Mouse (Mus musculus): ENCODE measurements at regions not wholly inside any gene's neighbourhood (a gene's known extent, or its start where the extent isn't known, plus 50 kb on each side); places are given as distances from the start of the nearest gene placed in this dataset.
"Not testable (repeated sequence)": the region's sequence is repeated elsewhere in the genome, so short reads cannot be mapped to it uniquely, and the experiment has no call there.

GRCm38 (mm10) chr16:20871726-20872125, 137.4 kb upstream of the Thpo start:
- ATAC-seq (ENCODE audit: low FRiP score, low TSS enrichment), result no peak
- Histone ChIP-seq H3K27ac (ENCODE audit: low read length) (no peak overlapping the region), H3K4me3 (ENCODE audit: low read length) (no peak overlapping the region), H3K36me3 (ENCODE audit: insufficient read depth, low read length) (no peaks in the 10 kb centered on the region), H3K4me1 (ENCODE audit: insufficient read depth, low read length) (no peaks in the 10 kb centered on the region), H3K4me2 (replicated peaks; ENCODE audit: low read depth, low read length) (no peak overlapping the region), H3K27me3 (ENCODE audit: insufficient read depth, low read length) (no peaks in the 10 kb centered on the region), H3K9ac (replicated peaks; ENCODE audit: low read length) (no peak overlapping the region), H3K9me3 (ENCODE audit: low read length) (no peaks in the 10 kb centered on the region)
- 59% methylated on average over 1 of the region's 1 CpGs for WGBS

GRCm38 (mm10) chr16:20866771-20867170, 132.5 kb upstream of the Thpo start:
- Histone ChIP-seq H3K4me1 (ENCODE audit: insufficient read depth, low read length) (no peaks in the 10 kb centered on the region), H3K9me3 (ENCODE audit: low read length) (no peaks in the 10 kb centered on the region), H3K27ac (ENCODE audit: low read length) (no peak overlapping the region), H3K36me3 (ENCODE audit: insufficient read depth, low read length) (no peaks in the 10 kb centered on the region), H3K4me3 (ENCODE audit: low read length) (no peak overlapping the region), H3K4me2 (replicated peaks; ENCODE audit: low read depth, low read length) (no peak overlapping the region), H3K27me3 (ENCODE audit: insufficient read depth, low read length) (no peaks in the 10 kb centered on the region), H3K9ac (replicated peaks; ENCODE audit: low read length) (no peak overlapping the region)
- 79% methylated on average over 1 of the region's 1 CpGs for WGBS
- ATAC-seq (ENCODE audit: low FRiP score, low TSS enrichment), result no peak

GRCm38 (mm10) chr16:20861256-20861655, 126.9 kb upstream of the Thpo start:
- H3K27me3 ChIP-seq (ENCODE audit: insufficient read depth, low read length), result no peaks in the 10 kb centered on the region
- no peaks in the 10 kb centered on the region for H3K9me3 ChIP-seq (ENCODE audit: low read length)
- no peak overlapping the region for H3K4me3 ChIP-seq (ENCODE audit: low read length)
- no peak overlapping the region for H3K27ac ChIP-seq (ENCODE audit: low read length)
- H3K36me3 ChIP-seq (ENCODE audit: insufficient read depth, low read length), result no peaks in the 10 kb centered on the region
- no peak for ATAC-seq (ENCODE audit: low FRiP score, low TSS enrichment)
- H3K4me1 ChIP-seq (ENCODE audit: insufficient read depth, low read length), result no peaks in the 10 kb centered on the region
- no peak overlapping the region for H3K4me2 ChIP-seq (replicated peaks; ENCODE audit: low read depth, low read length)
- WGBS, result 94% methylated on average over 4 of the region's 4 CpGs
- no peak overlapping the region for H3K9ac ChIP-seq (replicated peaks; ENCODE audit: low read length)

GRCm38 (mm10) chr16:20860606-20861005, 126.3 kb upstream of the Thpo start:
- H3K4me1 ChIP-seq (ENCODE audit: insufficient read depth, low read length); H3K4me2 ChIP-seq (replicated peaks; ENCODE audit: low read depth, low read length); H3K27me3 ChIP-seq (ENCODE audit: insufficient read depth, low read length); H3K27ac ChIP-seq (ENCODE audit: low read length); ATAC-seq (ENCODE audit: low FRiP score, low TSS enrichment); H3K4me3 ChIP-seq (ENCODE audit: low read length); H3K9me3 ChIP-seq (ENCODE audit: low read length); H3K9ac ChIP-seq (replicated peaks; ENCODE audit: low read length); H3K36me3 ChIP-seq (ENCODE audit: insufficient read depth, low read length): not testable (repeated sequence)
- 86% methylated on average over 3 of the region's 3 CpGs for WGBS

- Histone ChIP-seq H3K27me3 (ENCODE audit: insufficient read depth, low read length) (no peaks in the 10 kb centered on the region), H3K4me3 (ENCODE audit: low read length) (no peak overlapping the region), H3K4me2 (replicated peaks; ENCODE audit: low read depth, low read length) (no peak overlapping the region), H3K9ac (replicated peaks; ENCODE audit: low read length) (no peak overlapping the region), H3K36me3 (ENCODE audit: insufficient read depth, low read length) (no peaks in the 10 kb centered on the region), H3K4me1 (ENCODE audit: insufficient read depth, low read length) (no peaks in the 10 kb centered on the region), H3K27ac (ENCODE audit: low read length) (no peak overlapping the region), H3K9me3 (ENCODE audit: low read length) (no peaks in the 10 kb centered on the region)
- 78% methylated on average over 1 of the region's 1 CpGs for WGBS
- ATAC-seq (ENCODE audit: low FRiP score, low TSS enrichment), result no peak; the same call in 1 of the 2 replicates
These were observed 120.4 kb upstream of the Thpo start for GRCm38 (mm10) chr16:20854696-20855213.

- Histone ChIP-seq H3K27ac (ENCODE audit: low read length) (0 out of 2 replicates have a peak overlapping the region, but pooled peaks have one; percentile 10), H3K4me2 (replicated peaks; ENCODE audit: low read depth, low read length) (no peak overlapping the region), H3K9ac (replicated peaks; ENCODE audit: low read length) (no peak overlapping the region), H3K36me3 (ENCODE audit: insufficient read depth, low read length) (no peaks in the 10 kb centered on the region), H3K9me3 (ENCODE audit: low read length) (no peaks in the 10 kb centered on the region), H3K27me3 (ENCODE audit: insufficient read depth, low read length) (no peaks in the 10 kb centered on the region), H3K4me3 (ENCODE audit: low read length) (no peak overlapping the region), H3K4me1 (ENCODE audit: insufficient read depth, low read length) (0 out of 2 replicates have a peak, but pooled peaks cover 4% of the 10 kb centered on the region)
- WGBS, result 11% methylated on average over 2 of the region's 2 CpGs
- ATAC-seq (ENCODE audit: low FRiP score, low TSS enrichment), result no peak
These were observed 103.8 kb upstream of the Thpo start for GRCm38 (mm10) chr16:20838151-20838550.

GRCm38 (mm10) chr16:20836866-20837265, 102.6 kb upstream of the Thpo start:
- H3K27ac ChIP-seq (ENCODE audit: low read length), result no peak overlapping the region
- no peak overlapping the region for H3K4me2 ChIP-seq (replicated peaks; ENCODE audit: low read depth, low read length)
- H3K36me3 ChIP-seq (ENCODE audit: insufficient read depth, low read length), result no peaks in the 10 kb centered on the region
- WGBS, result 30% methylated on average over 5 of the region's 5 CpGs
- H3K27me3 ChIP-seq (ENCODE audit: insufficient read depth, low read length), result no peaks in the 10 kb centered on the region
- H3K9me3 ChIP-seq (ENCODE audit: low read length), result no peaks in the 10 kb centered on the region
- H3K4me1 ChIP-seq (ENCODE audit: insufficient read depth, low read length), result 0 out of 2 replicates have a peak, but pooled peaks cover 4% of the 10 kb centered on the region
- no peak overlapping the region for H3K9ac ChIP-seq (replicated peaks; ENCODE audit: low read length)
- ATAC-seq (ENCODE audit: low FRiP score, low TSS enrichment), result no peak
- H3K4me3 ChIP-seq (ENCODE audit: low read length), result no peak overlapping the region

- not testable (repeated sequence) for H3K4me3 ChIP-seq (ENCODE audit: low read length); ATAC-seq (ENCODE audit: low FRiP score, low TSS enrichment)
- 78% methylated on average over 10 of the region's 10 CpGs for WGBS
These were observed 99.5 kb upstream of the Thpo start for GRCm38 (mm10) chr16:20833838-20834237.

GRCm38 (mm10) chr16:20833301-20833700, 99.0 kb upstream of the Thpo start:
- no peaks in the 10 kb centered on the region for H3K36me3 ChIP-seq (ENCODE audit: insufficient read depth, low read length)

More at GRCm38 (mm10) chr16:20833838-20834237, 99.5 kb upstream of the Thpo start:
- H3K4me1 ChIP-seq (ENCODE audit: insufficient read depth, low read length); H3K9ac ChIP-seq (replicated peaks; ENCODE audit: low read length); H3K4me2 ChIP-seq (replicated peaks; ENCODE audit: low read depth, low read length); H3K27me3 ChIP-seq (ENCODE audit: insufficient read depth, low read length); H3K27ac ChIP-seq (ENCODE audit: low read length); H3K36me3 ChIP-seq (ENCODE audit: insufficient read depth, low read length); H3K9me3 ChIP-seq (ENCODE audit: low read length): not testable (repeated sequence)

GRCm38 (mm10) chr16:20829732-20830435, 95.6 kb upstream of the Thpo start:
- H3K9me3 ChIP-seq (ENCODE audit: low read length), result no peaks in the 10 kb centered on the region
- no peak overlapping the region for H3K4me3 ChIP-seq (ENCODE audit: low read length)
- no peaks in the 10 kb centered on the region for H3K4me1 ChIP-seq (ENCODE audit: insufficient read depth, low read length)
- H3K9ac ChIP-seq (replicated peaks; ENCODE audit: low read length), result no peak overlapping the region
- H3K4me2 ChIP-seq (replicated peaks; ENCODE audit: low read depth, low read length), result no peak overlapping the region
- H3K36me3 ChIP-seq (ENCODE audit: insufficient read depth, low read length), result no peaks in the 10 kb centered on the region
- 55% methylated on average over 6 of the region's 6 CpGs for WGBS
- no peaks in the 10 kb centered on the region for H3K27me3 ChIP-seq (ENCODE audit: insufficient read depth, low read length)
- no peak for ATAC-seq (ENCODE audit: low FRiP score, low TSS enrichment)
- no peak overlapping the region for H3K27ac ChIP-seq (ENCODE audit: low read length)

More at GRCm38 (mm10) chr16:20833301-20833700, 99.0 kb upstream of the Thpo start:
- Histone ChIP-seq H3K27ac (ENCODE audit: low read length) (no peak overlapping the region), H3K4me2 (replicated peaks; ENCODE audit: low read depth, low read length) (no peak overlapping the region), H3K9ac (replicated peaks; ENCODE audit: low read length) (no peak overlapping the region), H3K4me1 (ENCODE audit: insufficient read depth, low read length) (0 out of 2 replicates have a peak, but pooled peaks cover 4% of the 10 kb centered on the region), H3K9me3 (ENCODE audit: low read length) (no peaks in the 10 kb centered on the region), H3K4me3 (ENCODE audit: low read length) (no peak overlapping the region), H3K27me3 (ENCODE audit: insufficient read depth, low read length) (no peaks in the 10 kb centered on the region)
- ATAC-seq (ENCODE audit: low FRiP score, low TSS enrichment), result no peak
- 69% methylated on average over 8 of the region's 8 CpGs for WGBS

All from kidney, embryonic 16.5 days (tissue).